Mouse (Mus musculus): ENCODE data around the gene Hmga2.

- TF ChIP-seq CTCF (IDR thresholded peaks at IDR 0.05; ENCODE audit: insufficient read depth, low read depth, low read length) (no peak), POLR2A (IDR thresholded peaks at IDR 0.05; ENCODE audit: insufficient read depth, low read depth, low read length) (no peak)
Measured at GRCm38 (mm10) chr10:120474301-120474700, 2.0 kb downstream of the Hmga2 start.

Data from olfactory bulb, adult 2 months (tissue).